Mouse (Mus musculus) testis, adult 2 months (tissue): ENCODE measurements around the gene Mettl26.

Experiments used
- CTCF ChIP-seq: fragments of 200-500 bp; IDR thresholded peaks from 2 replicates; pipeline ENCODE4 v1.5.1; 2012; ENCODE audit warnings: low read depth, mild to moderate bottlenecking, inconsistent platforms, low read length, moderate library complexity; ENCODE audit not compliant: control insufficient read depth, insufficient read depth, insufficient replicate concordance
- POLR2A ChIP-seq: fragments of 200-500 bp; IDR thresholded peaks from 2 replicates; pipeline ENCODE4 v1.6.1; 2012; ENCODE audit warnings: low read depth, mild to moderate bottlenecking, inconsistent platforms, low read length, moderate library complexity; ENCODE audit not compliant: control insufficient read depth

DNA sequence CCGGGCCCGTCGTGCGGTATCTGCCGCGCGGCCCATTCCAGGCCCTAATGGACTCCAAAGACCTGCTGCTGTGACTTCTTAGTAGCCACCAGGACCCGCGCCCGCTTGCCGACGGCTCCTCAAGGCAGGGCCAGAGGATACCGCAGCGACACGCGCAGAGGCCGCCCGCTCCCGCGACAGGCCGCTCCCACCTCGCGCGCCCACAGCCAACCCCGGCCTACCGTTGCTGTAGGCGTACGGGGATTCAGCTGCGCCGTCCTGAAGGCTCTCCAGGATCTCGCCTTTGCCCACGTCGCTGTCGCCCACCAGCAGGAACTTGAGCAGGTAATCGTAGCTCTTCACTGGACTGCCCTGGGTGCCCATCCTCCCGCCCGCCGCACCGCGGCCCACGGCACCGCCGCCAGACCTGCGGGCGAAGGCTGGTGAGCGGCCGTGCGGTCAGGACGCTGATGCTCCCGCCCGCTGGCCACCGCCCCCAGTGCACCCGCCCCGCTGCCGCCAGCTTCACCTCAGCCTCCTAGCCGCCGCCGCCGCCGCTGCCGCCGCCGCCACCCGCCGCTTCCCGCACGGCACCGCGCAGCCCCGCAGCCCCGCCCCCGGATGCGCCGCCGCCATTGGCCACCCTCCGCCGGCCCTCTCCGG lies 44.4 kb downstream of the Mettl26 start, which contains the start of gene Rab40c:
- peak; percentile 66 for TF ChIP-seq POLR2A
- TF ChIP-seq CTCF: no peak
